In the genomic region with DNA sequence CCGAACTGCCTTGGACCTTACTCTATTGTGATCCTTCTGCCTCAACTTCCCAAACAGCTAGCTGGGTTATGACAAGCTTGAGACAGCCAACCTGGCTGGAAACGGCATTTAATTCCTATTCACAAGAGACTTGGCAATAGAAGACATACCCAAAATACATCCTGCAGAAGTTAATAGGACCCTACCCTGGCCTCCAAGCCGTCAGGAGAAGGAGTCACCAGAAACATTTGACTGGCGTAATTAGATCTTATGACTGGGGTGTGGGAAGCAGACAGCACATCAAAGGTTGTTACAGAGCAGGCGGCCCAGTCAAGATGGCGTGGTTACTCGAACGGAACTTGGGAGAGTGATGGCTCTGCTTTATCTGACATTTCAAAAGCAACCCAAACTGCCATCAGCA, we compare ENCODE assay signal across 22 mouse cellular contexts. TPM values are rescaled to one million over a fixed set of nuclear protein-coding genes. Genes with fewer than 3 reads are reported as not detected.
DNase-seq lines count a peak whose midpoint lies in the region; ATAC-seq and TF ChIP-seq lines count a peak whose summit lies in the region.
"Had no signal": no experiment of that assay in that cellular context is flagged by ENCODE, and none has a peak within 500 bp of the region (broad histone marks: within the 10 kb centered on the region; RNA-seq: fewer than 3 reads in every experiment).

No protein-coding gene starts in this region.

- H3K9ac ChIP-seq in kidney, postnatal 0 days (ENCODE audit: low read depth, low read length): no peak overlapping the region
- peak overlapping the region; percentile 19; the same call in 1 of the 2 replicates for H3K9ac ChIP-seq in ES-E14 (ENCODE audit: insufficient read depth, low read depth, low read length, poor library complexity, severe bottlenecking)
- H3K9ac ChIP-seq in liver, embryonic 14.5 days (replicated peaks): peak overlapping the region; percentile 53
- no peak overlapping the region for H3K9ac ChIP-seq in forebrain, postnatal 0 days
- H3K9ac ChIP-seq: midbrain, embryonic 12.5 days had no signal

- H3K4me3 ChIP-seq in kidney, postnatal 0 days (replicated peaks; ENCODE audit: low read depth, low read length): no peak overlapping the region
- H3K4me3 ChIP-seq in ES-E14 (ENCODE audit: insufficient read depth in 1 of 2, low read depth in 1 of 2, low read length in 2 of 2, poor library complexity in 1 of 2, severe bottlenecking in 1 of 2): peak overlapping the region; percentile 92 to 95
- H3K4me3 ChIP-seq in liver, embryonic 14.5 days (ENCODE audit: insufficient read depth in 1 of 2, low read depth in 2 of 2, low read length in 2 of 2): peak overlapping the region; percentile 20 to 77; a peak in 3 of 4 replicates
- H3K4me3 ChIP-seq in forebrain, postnatal 0 days (ENCODE audit: low read depth, low read length): no peak overlapping the region
- H3K4me3 ChIP-seq: heart, adult 2 months; hindbrain, embryonic 13.5 days; midbrain, embryonic 12.5 days had no signal

- H3K36me3 ChIP-seq in kidney, postnatal 0 days (ENCODE audit: insufficient read depth, low read length): no peaks in the 10 kb centered on the region
- no peaks in the 10 kb centered on the region; the same call in 1 of the 2 replicates for H3K36me3 ChIP-seq in ES-E14 (ENCODE audit: control insufficient read depth, insufficient read depth, low read length, poor library complexity, severe bottlenecking)
- peaks cover 3% of the 10 kb centered on the region for H3K36me3 ChIP-seq in liver, embryonic 14.5 days (replicated peaks; ENCODE audit: control insufficient read depth, insufficient read depth, low read depth)
- no peaks in the 10 kb centered on the region for H3K36me3 ChIP-seq in forebrain, postnatal 0 days (ENCODE audit: insufficient read depth)
- H3K36me3 ChIP-seq: hindbrain, embryonic 13.5 days; midbrain, embryonic 12.5 days had no signal

- 52% methylated on average over 8 of the region's 8 CpGs for WGBS in kidney, postnatal 0 days
- 34% methylated on average over 8 of the region's 8 CpGs for WGBS in liver, embryonic 14.5 days (ENCODE audit: insufficient replicate concordance)
- WGBS in forebrain, postnatal 0 days: 77% methylated on average over 8 of the region's 8 CpGs

- peaks cover 5% of the 10 kb centered on the region; the same call in 1 of the 2 replicates for H3K4me1 ChIP-seq in kidney, postnatal 0 days (replicated peaks; ENCODE audit: insufficient read depth, low read length)
- peaks cover 8 to 14% of the 10 kb centered on the region in 2 experiments for H3K4me1 ChIP-seq in ES-E14 (ENCODE audit: control insufficient read depth in 2 of 2, insufficient read depth in 2 of 2, low read length in 2 of 2, poor library complexity in 1 of 2)
- H3K4me1 ChIP-seq in liver, embryonic 14.5 days (replicated peaks; ENCODE audit: control insufficient read depth in 2 of 2, insufficient read depth in 2 of 2, low read length in 1 of 2): peaks cover 44 to 48% of the 10 kb centered on the region in 2 experiments
- peaks cover 8% of the 10 kb centered on the region; the same call in 1 of the 2 replicates for H3K4me1 ChIP-seq in forebrain, postnatal 0 days (ENCODE audit: insufficient read depth)

- in situ Hi-C loops in ES-E14 (cut with MboI; ENCODE audit: low sequenced_read_pairs in 2 of 2, unreplicated experiment in 2 of 2): no loop called here

- ATAC-seq in kidney, postnatal 0 days (replicated peaks; ENCODE audit: low FRiP score, low read depth): no peak
- no peak for ATAC-seq in liver, embryonic 14.5 days (ENCODE audit: insufficient read depth)
- ATAC-seq in forebrain, postnatal 0 days: no peak
- ATAC-seq: lung, postnatal 0 days had no signal

- H3K9me3 ChIP-seq in kidney, postnatal 0 days (replicated peaks; ENCODE audit: low read length): no peaks in the 10 kb centered on the region
- H3K9me3 ChIP-seq in ES-E14 (ENCODE audit: control insufficient read depth, insufficient read depth, low read depth, low read length): no peaks in the 10 kb centered on the region
- H3K9me3 ChIP-seq in liver, embryonic 14.5 days (ENCODE audit: control insufficient read depth, low read length): no peaks in the 10 kb centered on the region
- no peaks in the 10 kb centered on the region for H3K9me3 ChIP-seq in forebrain, postnatal 0 days (ENCODE audit: low read length)
- H3K9me3 ChIP-seq: hindbrain, embryonic 13.5 days; midbrain, embryonic 12.5 days had no signal

- no peak for TF ChIP-seq CTCF in kidney, postnatal 0 days (IDR thresholded peaks at IDR 0.05; ENCODE audit: low read depth)
- TF ChIP-seq CTCF in liver, embryonic 14.5 days (IDR thresholded peaks at IDR 0.05; ENCODE audit: low read depth): no peak
- no peak for TF ChIP-seq CTCF in forebrain, postnatal 0 days (IDR thresholded peaks at IDR 0.05; ENCODE audit: low read depth)

- H3K27me3 ChIP-seq in kidney, postnatal 0 days (ENCODE audit: insufficient read depth, low read length): no peaks in the 10 kb centered on the region
- no peaks in the 10 kb centered on the region for H3K27me3 ChIP-seq in liver, embryonic 14.5 days (ENCODE audit: control insufficient read depth, insufficient read depth, low read length)
- H3K27me3 ChIP-seq in forebrain, postnatal 0 days (ENCODE audit: insufficient read depth, low read length): no peaks in the 10 kb centered on the region
- H3K27me3 ChIP-seq: hindbrain, embryonic 13.5 days; midbrain, embryonic 12.5 days had no signal

- H3K4me2 ChIP-seq in kidney, postnatal 0 days (ENCODE audit: low read length): no peak overlapping the region
- H3K4me2 ChIP-seq in liver, embryonic 14.5 days (ENCODE audit: low read depth): peak overlapping the region; percentile 81
- H3K4me2 ChIP-seq in forebrain, postnatal 0 days (ENCODE audit: low read depth): no peak overlapping the region
- H3K4me2 ChIP-seq: hindbrain, embryonic 13.5 days; midbrain, embryonic 12.5 days had no signal

- no peak for TF ChIP-seq EP300 in liver, embryonic 14.5 days (IDR thresholded peaks at IDR 0.05; ENCODE audit: low read depth)

- no peak overlapping the region for H3K27ac ChIP-seq in kidney, postnatal 0 days
- H3K27ac ChIP-seq in ES-E14 (ENCODE audit: insufficient read depth, low read depth, low read length, poor library complexity, severe bottlenecking): peak overlapping the region; percentile 58; the same call in 1 of the 2 replicates
- peak overlapping the region; percentile 87 for H3K27ac ChIP-seq in liver, embryonic 14.5 days
- H3K27ac ChIP-seq in forebrain, postnatal 0 days (ENCODE audit: low read depth, low read length): no peak overlapping the region
- H3K27ac ChIP-seq: heart, adult 2 months; hindbrain, embryonic 13.5 days; midbrain, embryonic 12.5 days; stomach, postnatal 0 days had no signal

- DNase-seq in heart, adult 11 months: peak; percentile 87
- DNase-seq in heart, adult 9 months (ENCODE audit: low spot score in 2 of 2): no peak
- DNase-seq in kidney, postnatal 0 days (ENCODE audit: low spot score): peak; percentile 45
- DNase-seq in kidney, postnatal 10 days: no peak
- peak; percentile 17 for DNase-seq in ES-E14 (ENCODE audit: low read depth, low spot score)
- DNase-seq in liver, embryonic 14.5 days (ENCODE audit: low read depth in 3 of 3, low spot score in 3 of 3): no peak
- DNase-seq in forebrain, postnatal 0 days: no peak
- no peak for DNase-seq in lung, adult 18-20 months
- DNase-seq: adrenal gland, postnatal 14 days; cerebellum, adult 8-10 months; gastrocnemius, postnatal 25 days; heart, adult 2 months; kidney, adult 11 months; kidney, postnatal 36 days; layer of hippocampus, postnatal 36 days; right cerebral cortex, postnatal 14 days; thymus, adult 2 months; thymus, postnatal 4 days had no signal

TF ChIP-seq in ES-E14, 5 proteins besides CTCF, POLR2A, EP300 and RAD21:
- TF ChIP-seq CHD2 (IDR thresholded peaks at IDR 0.05; ENCODE audit: low read depth, low read length) (no peak), ZC3H11A (IDR thresholded peaks at IDR 0.05; ENCODE audit: borderline replicate concordance, low read depth, low read length) (no peak), HCFC1 (IDR thresholded peaks at IDR 0.05; ENCODE audit: borderline replicate concordance, insufficient read depth, low read length) (no peak), MAFK (IDR thresholded peaks at IDR 0.05; ENCODE audit: insufficient read depth, low read depth, low read length) (no peak), ZNF384 (IDR thresholded peaks at IDR 0.05; ENCODE audit: low read depth, low read length) (no peak)

RNA-seq across cellular contexts. Expression of a gene that starts 10.5 kb away (rescaled TPM):
- polyA plus RNA-seq in kidney, postnatal 0 days (2015; fragmentation: Nextera tagmentation; extraction: Ambion mirVana): 144 and 153 TPM in 2 replicates
- 57.2 and 91.2 TPM in 2 replicates for total RNA-seq in ES-E14 (2012; rRNA removed)
- polyA plus RNA-seq in liver, embryonic 14.5 days (2012; rRNA removed): 34.7 and 44.7 TPM in 2 replicates
- polyA plus RNA-seq in liver, embryonic 14.5 days (2014; fragmentation: Nextera tagmentation; extraction: Ambion mirVana): 64.1 and 65.8 TPM in 2 replicates
- 65.2 and 85.3 TPM in 2 replicates for total RNA-seq in forebrain, postnatal 0 days (2014; rRNA removed)
- polyA plus RNA-seq in forebrain, postnatal 0 days (2015; fragmentation: Nextera tagmentation; extraction: Ambion mirVana): 112 and 115 TPM in 2 replicates

RNA-seq across cellular contexts. Expression of a gene that starts 10.8 kb away (rescaled TPM):
- 37.8 and 38.3 TPM in 2 replicates for polyA plus RNA-seq in kidney, postnatal 0 days (2015; fragmentation: Nextera tagmentation; extraction: Ambion mirVana)
- total RNA-seq in ES-E14 (2012; rRNA removed): 99.6 and 164 TPM in 2 replicates
- polyA plus RNA-seq in liver, embryonic 14.5 days (2012; rRNA removed): 9.4 and 11.2 TPM in 2 replicates
- 24.8 and 27.6 TPM in 2 replicates for polyA plus RNA-seq in liver, embryonic 14.5 days (2014; fragmentation: Nextera tagmentation; extraction: Ambion mirVana)
- total RNA-seq in forebrain, postnatal 0 days (2014; rRNA removed): 41.0 and 51.1 TPM in 2 replicates
- 30.5 and 40.6 TPM in 2 replicates for polyA plus RNA-seq in forebrain, postnatal 0 days (2015; fragmentation: Nextera tagmentation; extraction: Ambion mirVana)

RNA-seq across cellular contexts. Expression of a gene that starts 54.2 kb away (rescaled TPM):
- polyA plus RNA-seq in kidney, postnatal 0 days (2015; fragmentation: Nextera tagmentation; extraction: Ambion mirVana): 49.4 and 53.7 TPM in 2 replicates
- 47.9 and 69.2 TPM in 2 replicates for total RNA-seq in ES-E14 (2012; rRNA removed)
- polyA plus RNA-seq in liver, embryonic 14.5 days (2012; rRNA removed): 14.7 and 23.2 TPM in 2 replicates
- 27.8 and 29.0 TPM in 2 replicates for polyA plus RNA-seq in liver, embryonic 14.5 days (2014; fragmentation: Nextera tagmentation; extraction: Ambion mirVana)
- 29.1 and 40.7 TPM in 2 replicates for total RNA-seq in forebrain, postnatal 0 days (2014; rRNA removed)
- polyA plus RNA-seq in forebrain, postnatal 0 days (2015; fragmentation: Nextera tagmentation; extraction: Ambion mirVana): 17.0 and 23.8 TPM in 2 replicates

RNA-seq across cellular contexts. Expression of a gene that starts 54.8 kb away (rescaled TPM):
- 91.1 and 95.4 TPM in 2 replicates for polyA plus RNA-seq in kidney, postnatal 0 days (2015; fragmentation: Nextera tagmentation; extraction: Ambion mirVana)
- 35.7 and 45.4 TPM in 2 replicates for total RNA-seq in ES-E14 (2012; rRNA removed)
- polyA plus RNA-seq in liver, embryonic 14.5 days (2012; rRNA removed): 23.3 and 42.1 TPM in 2 replicates
- 92.6 and 99.8 TPM in 2 replicates for polyA plus RNA-seq in liver, embryonic 14.5 days (2014; fragmentation: Nextera tagmentation; extraction: Ambion mirVana)
- 32.2 and 34.9 TPM in 2 replicates for total RNA-seq in forebrain, postnatal 0 days (2014; rRNA removed)
- polyA plus RNA-seq in forebrain, postnatal 0 days (2015; fragmentation: Nextera tagmentation; extraction: Ambion mirVana): 37.3 and 37.7 TPM in 2 replicates

Comparison
In these comparisons a context has a peak if more than half of its experiments do, and no peak if none do; other contexts are left out.
1. DNase-seq: peak in heart, adult 11 months (single experiment), kidney, postnatal 0 days (single experiment) and ES-E14 (single experiment); none in heart, adult 9 months (0 of 2), kidney, postnatal 10 days (single experiment), liver, embryonic 14.5 days (0 of 3), forebrain, postnatal 0 days (single experiment) and lung, adult 18-20 months (0 of 2).
2. H3K27ac ChIP-seq: peak in ES-E14 (single experiment) and liver, embryonic 14.5 days (single experiment); none in kidney, postnatal 0 days (single experiment) and forebrain, postnatal 0 days (single experiment).
3. H3K4me3 ChIP-seq: peak in ES-E14 (2 of 2) and liver, embryonic 14.5 days (2 of 2); none in kidney, postnatal 0 days (single experiment) and forebrain, postnatal 0 days (single experiment).
4. H3K9ac ChIP-seq: peak in ES-E14 (single experiment) and liver, embryonic 14.5 days (single experiment); none in kidney, postnatal 0 days (single experiment) and forebrain, postnatal 0 days (single experiment).